Mouse (Mus musculus) gastrocnemius, adult 18-20 months (tissue): ENCODE measurements around the gene Gm20388. TPM values are rescaled to one million over a fixed set of nuclear protein-coding genes. Genes with fewer than 3 reads are reported as not detected.
"Not testable (repeated sequence)": the region's sequence is repeated elsewhere in the genome, so short reads cannot be mapped to it uniquely, and the experiment has no call there.

Source experiments
- DNase-seq: peaks from one replicate; pipeline ENCODE4 v3.0.0; 2021; ENCODE audit warnings: low spot score
- total RNA-seq, 2 experiments: library from RNA; stranded (reverse); gene quantifications; 2 replicates each; pipeline ENCODE4 v1.2.3; 2021

Gm20388 gene
- total RNA-seq, 2 experiments from 2014 or later = 10.5 to 12.3 TPM

GRCm38 (mm10) chr8:123430936-123431335 lies 3520.3 kb downstream of the Gm20388 start:
- not testable (repeated sequence) for DNase-seq

GRCm38 (mm10) chr8:123431616-123432365 lies 3521.2 kb downstream of the Gm20388 start:
- DNase-seq = no peak

DNA sequence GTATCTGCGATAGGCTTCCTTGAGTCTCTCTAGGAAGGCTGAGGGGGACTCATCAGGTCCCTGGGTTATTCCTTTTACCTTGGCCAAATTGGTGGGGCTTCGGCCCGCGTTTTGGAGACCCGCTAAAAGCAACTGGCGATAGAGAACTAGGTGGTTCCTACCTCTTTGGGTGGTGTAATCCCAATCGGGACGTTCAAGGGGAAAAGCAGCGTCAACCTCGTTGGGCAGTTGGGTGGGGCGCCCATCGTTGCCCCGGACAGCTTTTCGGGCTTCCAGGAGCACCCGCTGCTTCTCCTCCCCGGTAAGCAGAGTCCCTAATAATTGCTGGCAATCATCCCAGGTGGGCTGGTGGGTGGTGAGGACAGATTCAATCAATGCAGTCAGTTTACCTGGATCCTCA lies 3521.7 kb downstream of the Gm20388 start:
- DNase-seq = no peak

GRCm38 (mm10) chr8:123433241-123433974 lies 3522.8 kb downstream of the Gm20388 start:
- DNase-seq = not testable (repeated sequence)

GRCm38 (mm10) chr8:123441788-123442187 lies 3531.1 kb downstream of the Gm20388 start:
- no peak for DNase-seq

DNA sequence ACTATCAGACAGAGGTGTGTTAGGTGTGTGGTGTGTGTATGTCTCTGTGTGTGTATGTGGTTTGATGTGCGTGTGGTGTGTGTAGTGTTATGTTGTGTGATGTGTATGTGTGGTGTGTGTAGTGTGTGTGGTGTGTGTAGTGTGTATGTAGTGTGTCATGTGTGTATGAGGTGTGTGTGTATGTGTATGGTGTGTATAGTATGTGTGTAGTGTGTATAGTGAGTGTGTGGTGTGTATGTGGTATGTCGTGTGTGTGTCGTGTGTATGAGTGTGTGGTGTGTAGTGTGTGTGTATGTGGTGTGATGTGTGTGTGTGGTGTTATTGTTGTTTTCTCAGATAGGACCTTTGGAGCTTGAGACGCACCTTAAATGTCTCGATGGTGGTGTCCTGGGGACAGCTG lies 3531.7 kb downstream of the Gm20388 start:
- DNase-seq = no peak

DNA sequence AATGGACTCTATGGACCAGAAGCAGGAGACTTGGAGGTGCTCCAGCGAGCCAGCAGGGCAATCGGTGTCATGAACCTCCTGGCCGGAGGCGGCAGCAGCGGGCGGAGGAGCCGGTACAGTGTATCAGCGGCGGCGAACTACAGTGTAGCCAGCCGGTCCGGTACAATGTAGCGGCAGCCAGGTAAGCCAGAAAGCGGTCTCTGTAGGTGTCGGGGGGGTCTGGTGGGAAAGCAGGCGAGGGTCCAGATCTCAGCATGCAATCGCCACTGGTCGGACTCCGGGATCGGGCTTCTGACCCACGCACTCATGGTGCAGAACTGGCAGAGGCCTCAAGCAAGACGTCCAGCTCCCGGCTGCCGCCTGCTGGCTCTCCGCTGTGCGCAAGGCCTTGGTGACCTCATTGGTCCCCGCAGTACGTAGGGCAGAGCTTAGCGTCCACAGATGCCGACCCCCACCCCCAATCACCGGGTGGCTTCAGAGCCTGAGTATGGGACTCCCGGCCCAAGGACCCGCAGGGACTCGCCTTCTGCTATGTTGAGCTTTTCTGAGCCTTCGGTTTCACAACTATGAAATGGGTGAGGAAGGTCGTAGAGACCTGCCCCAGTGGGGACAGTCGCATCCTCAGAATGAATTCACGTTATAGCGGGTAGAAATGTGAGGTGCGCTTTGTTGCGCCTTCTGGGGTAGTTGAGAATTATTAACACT lies 3532.4 kb downstream of the Gm20388 start:
- DNase-seq = peak; percentile 95

- no peak for DNase-seq
These were observed 3532.9 kb downstream of the Gm20388 start for GRCm38 (mm10) chr8:123443576-123443921.

- DNase-seq = no peak
These were observed 3533.5 kb downstream of the Gm20388 start for GRCm38 (mm10) chr8:123444131-123444530.

DNA sequence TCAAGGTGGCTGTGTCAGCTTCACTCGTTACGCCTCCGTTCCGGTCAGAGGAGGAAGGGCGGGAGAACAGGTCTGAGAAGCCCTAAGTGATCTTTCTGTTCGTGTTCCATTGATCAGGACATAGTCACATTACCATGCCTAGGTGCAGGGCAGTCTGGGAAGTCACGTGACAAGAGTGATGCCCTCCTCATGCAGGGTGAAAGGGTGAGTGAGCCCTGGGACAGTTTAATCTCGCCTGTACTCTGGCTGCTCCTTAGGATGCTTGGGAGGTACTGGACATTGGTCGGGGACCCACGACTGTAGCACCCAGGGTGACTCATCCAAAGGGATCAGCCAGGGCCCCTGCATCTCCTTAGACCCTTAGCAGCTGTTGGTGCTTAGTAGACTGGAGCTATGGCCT lies 3535.3 kb downstream of the Gm20388 start:
- no peak for DNase-seq

DNA sequence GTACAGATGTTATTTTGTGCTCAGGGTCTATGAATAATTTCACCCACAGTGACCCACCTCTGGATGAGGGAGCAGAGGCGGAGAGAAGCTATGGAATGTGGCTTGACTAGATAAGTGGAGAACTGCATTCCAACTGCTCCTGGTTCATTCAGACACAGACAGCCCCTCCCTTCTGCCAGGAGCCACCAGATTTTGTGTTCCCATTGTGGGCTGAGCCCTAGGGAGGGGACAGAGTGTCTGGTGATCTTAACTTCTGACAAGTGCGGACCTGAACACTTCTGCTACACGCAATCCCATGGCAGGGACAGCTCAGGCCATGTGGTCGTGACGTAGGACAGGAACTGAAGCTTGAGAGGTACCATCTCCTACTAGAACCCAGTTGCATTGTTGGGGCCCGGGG lies 3536.2 kb downstream of the Gm20388 start:
- DNase-seq = no peak

DNA sequence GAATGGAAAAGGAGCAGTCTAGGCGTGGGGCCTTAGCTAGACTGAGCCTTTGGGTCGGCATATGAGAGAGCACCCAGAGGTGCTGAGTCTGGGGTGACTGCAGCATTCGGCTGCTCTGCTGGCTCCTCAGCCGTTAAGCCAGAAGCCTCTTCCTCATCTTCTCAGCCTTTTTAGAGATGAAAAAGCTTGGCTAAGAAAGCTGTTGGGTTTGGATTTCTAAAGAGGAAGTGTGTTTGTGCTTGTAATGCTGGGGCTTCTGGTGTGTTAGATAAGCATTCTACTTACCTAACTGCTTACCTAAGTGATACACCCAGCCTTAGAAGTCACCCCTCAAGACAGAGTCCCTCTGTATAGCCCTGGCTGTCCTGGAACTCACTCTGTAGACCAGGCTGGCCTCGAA lies 3540.1 kb downstream of the Gm20388 start:
- DNase-seq = no peak

DNA sequence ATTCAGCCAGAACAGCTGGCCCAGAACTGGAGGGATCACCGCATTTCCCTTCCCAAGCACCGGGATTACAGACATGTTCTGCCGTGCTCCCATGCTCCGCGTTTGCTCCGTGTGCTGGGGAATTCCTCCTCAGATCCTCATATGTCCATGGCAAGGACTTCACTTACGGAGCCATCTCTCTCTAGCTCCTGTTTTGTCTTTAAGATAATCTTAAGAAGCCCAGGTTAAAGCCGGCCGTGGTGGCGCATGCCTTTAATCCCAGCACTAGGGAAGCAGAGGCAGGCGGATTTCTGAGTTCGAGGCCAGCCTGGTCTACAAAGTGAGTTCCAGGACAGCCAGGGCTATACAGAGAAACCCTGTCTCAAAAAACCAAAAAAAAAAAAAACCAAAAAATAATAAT lies 3541.1 kb downstream of the Gm20388 start:
- not testable (repeated sequence) for DNase-seq

GRCm38 (mm10) chr8:123452149-123452548 lies 3541.5 kb downstream of the Gm20388 start:
- DNase-seq = no peak

DNA sequence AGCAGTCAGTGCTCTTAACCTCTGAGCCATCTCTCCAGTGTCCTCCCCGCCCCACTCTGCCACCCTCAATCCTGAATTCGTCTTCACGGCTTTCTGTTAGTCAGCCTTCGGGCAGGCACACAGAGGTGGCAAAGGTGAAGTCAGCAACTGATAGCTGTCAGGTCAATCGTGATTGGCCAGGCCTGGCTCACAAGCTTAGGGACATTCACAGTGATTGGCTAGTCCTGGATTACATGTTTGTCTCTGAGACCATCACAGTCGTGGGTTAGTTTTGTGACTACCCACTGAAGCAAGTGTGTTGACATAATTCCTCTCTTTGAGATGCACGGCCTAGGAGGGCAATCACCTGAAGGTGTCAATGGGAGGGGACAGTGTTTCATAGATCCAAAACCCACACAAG lies 3542.7 kb downstream of the Gm20388 start:
- no peak for DNase-seq

GRCm38 (mm10) chr8:123453951-123454350 lies 3543.3 kb downstream of the Gm20388 start:
- no peak for DNase-seq

DNA sequence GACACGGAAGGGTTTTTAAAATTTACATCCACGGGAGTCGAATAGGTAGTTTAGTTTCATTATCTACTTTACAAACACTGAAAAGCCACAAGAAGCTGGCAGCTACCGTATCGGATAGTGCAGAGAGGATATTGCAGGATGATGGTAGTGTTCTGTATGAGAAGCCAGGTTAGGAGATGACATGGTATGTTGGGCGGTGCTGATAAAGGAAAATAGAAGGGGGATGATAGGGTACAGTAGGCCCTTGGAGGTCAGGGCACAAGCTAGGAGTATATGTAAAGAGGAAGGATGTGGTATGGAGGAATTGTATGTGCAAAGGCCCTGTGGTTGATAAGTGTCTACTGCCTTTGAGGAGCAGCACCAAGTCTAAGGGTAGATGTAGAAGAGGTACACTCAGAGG lies 3543.9 kb downstream of the Gm20388 start:
- DNase-seq = no peak

DNA sequence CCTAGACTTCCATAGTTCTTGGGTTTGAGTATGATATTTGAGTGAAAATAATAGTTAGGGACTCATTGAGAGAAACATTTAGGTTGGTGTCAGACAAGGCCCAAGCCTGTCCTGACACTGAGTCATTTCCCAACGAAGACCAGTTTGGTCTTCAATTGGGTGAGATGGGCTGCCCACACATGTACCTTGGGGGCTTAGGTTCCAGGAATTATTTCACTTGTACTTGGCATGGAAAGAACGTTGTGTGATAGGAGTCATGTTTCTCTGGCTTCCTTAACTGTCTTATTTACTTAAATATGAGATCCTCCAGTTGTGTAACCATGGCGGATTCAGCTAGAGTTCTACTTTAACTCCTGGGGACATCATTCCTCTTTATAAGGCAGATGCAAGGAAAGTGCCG lies 3553.0 kb downstream of the Gm20388 start:
- no peak for DNase-seq

- DNase-seq = no peak
These were observed 3556.8 kb downstream of the Gm20388 start for GRCm38 (mm10) chr8:123467476-123467875.

DNA sequence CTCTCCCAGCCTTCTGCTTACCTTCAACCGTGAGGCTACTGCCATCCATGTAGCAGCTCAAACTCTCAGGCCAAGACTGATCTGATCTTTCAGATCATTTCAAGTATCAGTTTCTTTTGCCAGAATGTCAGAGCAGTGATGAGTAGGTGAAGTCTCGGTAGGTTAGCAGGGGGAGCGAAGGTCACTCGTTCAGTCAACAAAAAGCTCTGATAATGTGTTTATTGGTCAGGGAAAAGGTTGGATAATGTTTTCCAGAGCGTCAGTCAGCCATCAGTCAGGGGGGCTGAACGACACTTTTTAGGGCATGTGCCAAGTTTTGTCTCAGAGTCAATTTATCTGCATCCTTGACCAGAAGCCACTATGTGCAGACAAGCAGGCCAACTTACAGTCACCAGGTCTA lies 3562.3 kb downstream of the Gm20388 start:
- DNase-seq = not testable (repeated sequence)

DNA sequence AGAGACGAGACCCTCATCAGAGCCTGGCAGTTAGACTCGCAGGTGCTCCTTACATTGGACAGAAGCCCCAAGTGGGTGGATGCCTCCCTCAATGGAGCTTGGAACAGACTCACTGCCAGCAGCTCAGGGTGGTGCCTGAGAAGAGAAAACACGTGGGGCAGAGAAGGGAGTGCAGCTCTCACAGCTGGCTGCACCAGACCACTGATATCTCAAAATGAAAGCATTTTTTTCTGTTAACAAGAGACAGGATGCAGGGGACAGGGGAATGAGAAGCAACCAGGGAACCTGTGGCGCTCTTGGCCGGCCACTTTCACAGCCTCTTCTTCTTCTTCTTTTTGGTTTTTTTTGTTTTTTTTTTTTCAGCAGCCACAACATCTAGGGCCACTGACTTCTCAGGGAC lies 3563.9 kb downstream of the Gm20388 start:
- DNase-seq = not testable (repeated sequence)
